Mouse (Mus musculus) G1E (cell line): ENCODE measurements around the gene Itpkc.

Experiments used
- CTCF ChIP-seq: IDR thresholded peaks from 2 replicates; pipeline ENCODE4 v1.5.1; 2012; ENCODE audit warnings: low read depth, low read length, inconsistent platforms, mixed read lengths
- GATA1 ChIP-seq: IDR thresholded peaks from 2 replicates; pipeline ENCODE4 v1.6.1; 2012; ENCODE audit warnings: borderline replicate concordance, low read length, inconsistent platforms, mixed read lengths
- POLR2AphosphoS5 ChIP-seq: IDR thresholded peaks from 2 replicates; pipeline ENCODE4 v1.6.1; 2012; ENCODE audit warnings: low read depth, low read length, inconsistent platforms; ENCODE audit not compliant: insufficient replicate concordance
- TAL1 ChIP-seq: conservative IDR thresholded peaks from 2 replicates; pipeline ENCODE4 v1.6.1; 2012; ENCODE audit warnings: low read depth, low read length, inconsistent platforms, mixed read lengths

DNA sequence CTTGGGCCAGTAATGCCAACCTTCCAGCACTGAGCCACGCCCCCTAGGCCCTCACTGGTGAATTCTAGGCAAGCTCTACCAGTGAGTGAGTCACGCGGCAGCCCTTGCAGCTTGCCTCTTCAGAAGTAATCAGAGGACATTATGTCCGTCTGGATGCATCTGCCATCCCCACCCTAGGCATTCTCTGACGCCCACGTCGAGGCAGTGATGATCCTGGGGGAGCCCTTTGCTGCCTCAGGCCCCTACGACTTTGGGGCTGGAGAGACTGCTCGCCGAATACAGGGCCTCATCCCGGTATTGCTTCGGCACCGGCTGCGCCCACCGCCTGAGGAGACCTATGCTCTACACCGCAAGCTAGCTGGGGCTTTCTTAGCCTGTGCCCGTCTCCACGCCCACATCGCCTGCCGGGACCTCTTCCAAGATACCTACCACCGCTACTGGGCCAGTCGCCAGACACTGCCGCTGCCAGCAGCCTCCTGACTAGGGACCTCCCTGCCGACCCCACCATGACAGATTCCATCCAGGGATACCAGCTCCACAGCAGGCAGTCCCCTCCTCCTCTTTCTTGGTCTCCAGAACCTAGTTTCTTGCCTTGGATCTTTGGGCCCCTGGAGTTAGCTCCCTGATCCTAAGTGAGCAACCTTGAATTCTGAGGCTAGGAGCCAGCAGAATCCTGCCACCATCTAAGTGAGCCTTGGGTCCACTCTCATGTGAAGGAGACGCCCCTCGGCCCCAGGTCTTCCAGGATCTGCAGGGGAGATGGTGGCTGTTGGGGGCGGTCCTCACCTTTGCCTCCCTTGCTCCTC lies 28.8 kb upstream of the Itpkc start:
- TF ChIP-seq CTCF: no peak
- TF ChIP-seq POLR2AphosphoS5: no peak
- no peak for TF ChIP-seq GATA1
- TF ChIP-seq TAL1: no peak
